Mouse (Mus musculus): ENCODE data around the gene Ung. TPM values are rescaled to one million over a fixed set of nuclear protein-coding genes. Genes with fewer than 3 reads are reported as not detected.

The Ung gene
- polyA plus RNA-seq (2015; fragmentation: Nextera tagmentation; extraction: Ambion mirVana) = 45.3 and 46.6 TPM in 2 replicates

- Histone ChIP-seq H3K4me1 (peaks cover 40% of the 10 kb centered on the region), H3K9ac (peak within 1 kb of the TSS; percentile 70), H3K4me2 (peak within 1 kb of the TSS; percentile 96), H3K9me3 (replicated peaks) (no peaks in the 10 kb centered on the region), H3K4me3 (peak within 1 kb of the TSS; percentile 81), H3K36me3 (ENCODE audit: poor library complexity, severe bottlenecking) (peaks cover 18% of the 10 kb centered on the region; the same call in 1 of the 2 replicates), H3K27ac (peak within 1 kb of the TSS; percentile 48), H3K27me3 (no peaks in the 10 kb centered on the region)
- ATAC-seq = peak; percentile 52
- under 1% methylated on average over 28 of the region's 29 CpGs for WGBS
These were observed at the start of gene Ung for GRCm38 (mm10) chr5:114130211-114130605. TSS of gene Ung (plus strand) at chr5:114130386.

DNA sequence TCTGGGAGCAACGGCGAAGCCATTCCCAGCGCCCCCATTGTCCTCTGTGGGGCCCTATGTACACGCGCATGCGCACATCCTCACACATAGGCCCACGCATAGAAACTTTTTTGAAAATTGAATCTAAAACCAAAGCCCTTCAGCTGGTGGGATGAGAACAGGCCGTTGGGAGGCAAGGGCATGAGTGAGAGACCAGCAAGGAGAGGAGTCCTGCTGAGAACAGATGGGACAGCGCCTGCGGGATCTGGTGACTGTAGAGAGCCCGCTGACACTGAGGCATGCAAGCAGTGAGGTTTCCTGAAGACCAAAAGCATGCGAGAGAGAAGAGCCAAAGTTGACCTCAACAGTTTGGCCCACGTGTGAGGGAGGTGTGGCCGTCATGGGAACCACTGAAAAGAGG is 44.7 kb upstream of the Ung start:
- no peak for ATAC-seq
- 87% methylated on average over 14 of the region's 14 CpGs for WGBS

DNA sequence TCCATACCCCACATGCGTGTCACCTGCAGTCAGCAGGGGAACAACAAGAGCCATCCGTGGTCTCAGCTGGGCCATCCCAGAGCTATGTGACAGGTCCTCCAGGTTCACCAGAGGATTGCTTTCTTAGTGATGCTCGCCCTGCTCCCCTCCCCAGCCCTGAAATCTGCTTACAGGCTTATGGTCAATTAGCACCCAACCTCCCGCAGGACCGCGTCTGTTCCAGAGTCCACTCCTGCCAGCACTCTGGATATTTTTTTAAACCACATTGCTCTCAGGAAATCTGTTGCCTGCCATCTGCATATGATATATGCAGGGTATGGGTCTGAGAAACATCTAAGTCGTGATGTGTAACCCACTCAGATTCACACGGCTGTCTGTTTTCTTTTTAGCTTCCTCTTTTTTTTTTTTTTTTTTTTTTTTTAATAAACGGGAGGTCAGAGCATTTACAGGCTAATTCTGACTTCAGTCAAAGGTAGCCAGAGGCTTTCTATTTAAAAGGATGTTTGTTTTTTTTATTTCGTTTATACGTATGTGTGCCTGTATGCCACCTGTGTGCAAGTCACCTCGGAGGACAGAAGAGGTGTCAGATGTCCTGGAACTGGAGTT is 42.2 kb upstream of the Ung start:
- H3K9ac ChIP-seq = no peak overlapping the region
- H3K4me2 ChIP-seq = no peak overlapping the region
- H3K4me1 ChIP-seq = peaks cover 17% of the 10 kb centered on the region
- WGBS = 72% methylated on average over 12 of the region's 12 CpGs
- H3K9me3 ChIP-seq (replicated peaks) = no peaks in the 10 kb centered on the region; the same call in 1 of the 2 replicates
- H3K4me3 ChIP-seq = no peak overlapping the region
- no peak for ATAC-seq
- peaks cover 2% of the 10 kb centered on the region; the same call in 1 of the 2 replicates for H3K27me3 ChIP-seq
- H3K27ac ChIP-seq = no peak overlapping the region
- no peaks in the 10 kb centered on the region for H3K36me3 ChIP-seq (ENCODE audit: poor library complexity, severe bottlenecking)

More for the DNA sequence above, 44.7 kb upstream of the Ung start:
- H3K9ac ChIP-seq = no peak overlapping the region
- H3K4me1 ChIP-seq = peaks cover 14% of the 10 kb centered on the region
- H3K9me3 ChIP-seq (replicated peaks) = no peaks in the 10 kb centered on the region; the same call in 1 of the 2 replicates
- no peak overlapping the region for H3K27ac ChIP-seq
- no peaks in the 10 kb centered on the region for H3K27me3 ChIP-seq
- no peak overlapping the region for H3K4me3 ChIP-seq
- no peak overlapping the region for H3K4me2 ChIP-seq
- no peaks in the 10 kb centered on the region for H3K36me3 ChIP-seq (ENCODE audit: poor library complexity, severe bottlenecking)

- 0 out of 2 replicates have a peak, but pooled peaks have one; percentile 10 for ATAC-seq
- peak overlapping the region; percentile 65 for H3K4me3 ChIP-seq
- peaks cover 17% of the 10 kb centered on the region for H3K4me1 ChIP-seq
- H3K4me2 ChIP-seq = peak overlapping the region; percentile 64
- H3K9me3 ChIP-seq (replicated peaks) = no peaks in the 10 kb centered on the region
- peak overlapping the region; percentile 90 for H3K27ac ChIP-seq
- peak overlapping the region; percentile 89 for H3K9ac ChIP-seq
- no peaks in the 10 kb centered on the region for H3K36me3 ChIP-seq (ENCODE audit: poor library complexity, severe bottlenecking)
- H3K27me3 ChIP-seq = peaks cover 2% of the 10 kb centered on the region; the same call in 1 of the 2 replicates
- WGBS = 6% methylated on average over 7 of the region's 7 CpGs
These were observed 39.7 kb upstream of the Ung start for GRCm38 (mm10) chr5:114090421-114091013.

DNA sequence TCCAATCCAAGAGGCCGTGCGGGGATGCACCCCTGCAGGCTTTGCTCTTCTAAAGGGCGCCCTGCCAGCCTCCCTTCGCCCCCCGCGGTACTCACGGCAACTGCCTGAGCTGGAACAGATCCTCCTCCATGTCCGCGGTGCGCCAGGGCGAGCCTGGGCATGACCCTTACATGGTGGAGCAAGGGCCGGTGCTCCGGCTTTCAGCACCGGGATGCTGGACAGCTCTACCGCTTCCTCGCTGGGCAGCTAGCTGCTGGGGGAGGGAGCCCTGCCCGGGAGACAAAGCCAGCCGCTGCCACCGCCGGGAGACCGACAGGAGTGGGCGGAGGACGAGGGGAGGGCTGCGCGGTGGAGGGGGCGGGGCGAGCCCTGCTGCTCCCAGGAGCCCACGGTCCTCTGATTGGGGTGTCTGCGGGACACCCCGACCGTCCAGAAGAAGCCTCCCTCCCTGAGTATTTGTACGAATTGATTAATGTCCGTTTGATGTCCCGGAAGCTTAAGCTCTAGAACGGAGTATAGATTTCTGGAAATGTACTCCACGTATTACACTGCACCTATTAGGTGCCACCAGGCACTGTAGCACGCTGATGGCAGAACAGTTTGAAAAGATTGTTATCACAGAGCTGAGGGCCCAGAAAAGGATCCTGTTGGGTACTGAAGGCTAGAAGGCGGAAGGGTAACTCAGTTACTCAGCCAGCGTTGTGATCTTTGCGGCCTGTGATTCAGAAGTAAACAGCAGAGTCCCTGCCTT is 39.0 kb upstream of the Ung start, which contains the start of gene Svop:
Gene Svop (minus strand): TSS at position 514 of the 751 bp plus-strand sequence.
- no peaks in the 10 kb centered on the region for H3K36me3 ChIP-seq (ENCODE audit: poor library complexity, severe bottlenecking)
- 3% methylated on average over 38 of the region's 40 CpGs for WGBS
- peak within 1 kb of the TSS; percentile 90 for H3K27ac ChIP-seq
- peaks cover 2% of the 10 kb centered on the region; the same call in 1 of the 2 replicates for H3K27me3 ChIP-seq
- peak within 1 kb of the TSS; percentile 64 for H3K4me2 ChIP-seq
- H3K9me3 ChIP-seq (replicated peaks) = no peaks in the 10 kb centered on the region
- peaks cover 17% of the 10 kb centered on the region for H3K4me1 ChIP-seq
- H3K4me3 ChIP-seq = peak within 1 kb of the TSS; percentile 65
- H3K9ac ChIP-seq = peak within 1 kb of the TSS; percentile 89
- peak; percentile 86 for ATAC-seq

GRCm38 (mm10) chr5:114099709-114100389 is 30.3 kb upstream of the Ung start:
- H3K4me3 ChIP-seq = peak overlapping the region; percentile 96
- H3K36me3 ChIP-seq (ENCODE audit: poor library complexity, severe bottlenecking) = peaks cover 19% of the 10 kb centered on the region
- peaks cover 20% of the 10 kb centered on the region for H3K4me1 ChIP-seq
- H3K27me3 ChIP-seq = 0 out of 2 replicates have a peak, but pooled peaks cover 4% of the 10 kb centered on the region
- WGBS = 7% methylated on average over 35 of the region's 37 CpGs
- peak overlapping the region; percentile 97 for H3K9ac ChIP-seq
- H3K4me2 ChIP-seq = peak overlapping the region; percentile 99
- peak overlapping the region; percentile 76 for H3K27ac ChIP-seq
- peak; percentile 96 for ATAC-seq
- no peaks in the 10 kb centered on the region for H3K9me3 ChIP-seq (replicated peaks)

- H3K27me3 ChIP-seq = 0 out of 2 replicates have a peak, but pooled peaks cover 4% of the 10 kb centered on the region
- H3K4me2 ChIP-seq = peak overlapping the region; percentile 99
- peak overlapping the region; percentile 97 for H3K9ac ChIP-seq
- H3K4me1 ChIP-seq = peaks cover 20% of the 10 kb centered on the region
- peak overlapping the region; percentile 76 for H3K27ac ChIP-seq
- no peaks in the 10 kb centered on the region for H3K9me3 ChIP-seq (replicated peaks)
- ATAC-seq = peak; percentile 68
- 2% methylated on average over 62 of the region's 64 CpGs for WGBS
- H3K36me3 ChIP-seq (ENCODE audit: poor library complexity, severe bottlenecking) = peaks cover 23% of the 10 kb centered on the region
- peak overlapping the region; percentile 96 for H3K4me3 ChIP-seq
These were observed 29.6 kb upstream of the Ung start for GRCm38 (mm10) chr5:114100390-114101099.

GRCm38 (mm10) chr5:114101873-114102272 is 28.3 kb upstream of the Ung start:
- Histone ChIP-seq H3K27me3 (0 out of 2 replicates have a peak, but pooled peaks cover 4% of the 10 kb centered on the region), H3K27ac (no peak overlapping the region), H3K36me3 (ENCODE audit: poor library complexity, severe bottlenecking) (peaks cover 36% of the 10 kb centered on the region), H3K9me3 (replicated peaks) (no peaks in the 10 kb centered on the region), H3K4me2 (no peak overlapping the region), H3K4me1 (peaks cover 20% of the 10 kb centered on the region), H3K4me3 (no peak overlapping the region), H3K9ac (no peak overlapping the region)
- ATAC-seq = no peak
- WGBS = 83% methylated on average over 4 of the region's 4 CpGs

GRCm38 (mm10) chr5:114102807-114103206 is 27.4 kb upstream of the Ung start:
- Histone ChIP-seq H3K4me3 (no peak overlapping the region), H3K27me3 (0 out of 2 replicates have a peak, but pooled peaks cover 4% of the 10 kb centered on the region), H3K36me3 (ENCODE audit: poor library complexity, severe bottlenecking) (peaks cover 44% of the 10 kb centered on the region), H3K4me1 (peaks cover 20% of the 10 kb centered on the region), H3K27ac (no peak overlapping the region), H3K9ac (no peak overlapping the region), H3K9me3 (replicated peaks) (no peaks in the 10 kb centered on the region), H3K4me2 (no peak overlapping the region)
- 74% methylated on average over 1 of the region's 1 CpGs for WGBS
- no peak for ATAC-seq

DNA sequence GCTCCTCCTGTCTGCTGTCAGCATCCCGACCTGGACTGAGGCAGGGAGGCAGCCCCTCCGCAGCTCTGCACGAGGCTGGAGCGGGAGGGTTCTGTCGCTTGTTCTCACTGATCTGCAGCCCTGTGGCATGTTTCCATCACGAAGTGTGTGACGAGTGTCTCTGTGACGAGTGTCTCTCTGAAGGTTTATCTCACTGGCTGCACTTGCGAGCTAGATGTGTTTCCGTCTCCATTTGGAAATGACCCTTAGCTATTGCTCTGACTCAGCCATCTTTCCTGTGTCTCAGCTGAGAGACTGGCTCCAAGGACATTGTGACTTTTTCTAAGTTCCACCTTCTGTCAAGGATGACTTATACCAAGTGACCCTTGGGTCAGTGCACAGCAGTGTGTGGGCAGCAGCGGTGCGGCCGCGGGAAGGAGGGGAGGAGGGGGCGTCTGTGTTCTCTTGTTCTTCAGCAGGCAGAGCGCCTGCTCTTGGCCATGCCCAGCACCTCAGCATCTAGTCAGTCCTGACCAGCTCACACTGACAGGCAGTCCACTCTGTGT is 23.7 kb upstream of the Ung start:
- no peak for ATAC-seq
- no peaks in the 10 kb centered on the region; the same call in 1 of the 2 replicates for H3K9me3 ChIP-seq (replicated peaks)
- H3K4me2 ChIP-seq = no peak overlapping the region
- H3K9ac ChIP-seq = no peak overlapping the region
- H3K36me3 ChIP-seq (ENCODE audit: poor library complexity, severe bottlenecking) = peaks cover 81% of the 10 kb centered on the region
- no peak overlapping the region for H3K4me3 ChIP-seq
- H3K27ac ChIP-seq = no peak overlapping the region
- WGBS = 90% methylated on average over 16 of the region's 16 CpGs
- no peaks in the 10 kb centered on the region for H3K27me3 ChIP-seq
- H3K4me1 ChIP-seq = peaks cover 5% of the 10 kb centered on the region

DNA sequence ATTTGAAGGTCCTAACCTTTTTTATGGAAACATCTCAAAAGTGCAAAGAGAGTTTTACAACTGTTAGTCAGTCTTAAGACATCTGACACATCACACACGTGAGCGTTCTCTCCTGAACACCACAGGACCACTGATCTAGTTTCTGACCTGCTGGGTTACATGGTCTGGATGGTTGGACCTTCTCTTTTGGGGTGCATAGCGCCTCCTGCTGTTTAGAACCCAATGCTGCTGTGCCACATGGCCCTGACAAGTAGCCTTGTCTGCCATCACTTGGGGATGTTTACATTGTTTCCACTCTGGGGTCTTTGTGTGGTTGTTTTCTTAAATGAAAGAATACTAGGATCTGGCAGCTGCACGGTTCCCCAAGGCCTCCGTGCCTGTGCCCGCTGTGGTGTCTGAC is 16.9 kb upstream of the Ung start:
- Histone ChIP-seq H3K4me3 (no peak overlapping the region), H3K27ac (no peak overlapping the region), H3K9ac (no peak overlapping the region), H3K4me1 (no peaks in the 10 kb centered on the region), H3K27me3 (no peaks in the 10 kb centered on the region), H3K36me3 (ENCODE audit: poor library complexity, severe bottlenecking) (peaks cover 99% of the 10 kb centered on the region), H3K4me2 (no peak overlapping the region), H3K9me3 (replicated peaks) (no peaks in the 10 kb centered on the region; the same call in 1 of the 2 replicates)
- WGBS = 83% methylated on average over 6 of the region's 6 CpGs
- ATAC-seq = no peak

Data from forebrain, embryonic 13.5 days (tissue).